Mouse (Mus musculus) intestine, embryonic 16.5 days (tissue): ENCODE results near the gene Ildr1. TPM values are rescaled to one million over a fixed set of nuclear protein-coding genes. Genes with fewer than 3 reads are reported as not detected.

Source experiments
- ATAC-seq: fragments of 200-750 bp; cut with Nextera tagmentation; 2 replicates; pipeline ENCODE4 v1.8.0; 2017; ENCODE audit warnings: moderate TSS enrichment, moderate library complexity
- H3K27ac ChIP-seq: fragments of 300-500 bp; sonication (generic); 2 replicates; pipeline ENCODE4 v1.5.1; 2014; ENCODE audit warnings: mild to moderate bottlenecking, low read length
- H3K27me3 ChIP-seq: fragments of 300-500 bp; sonication (generic); replicated peaks from 2 replicates; pipeline ENCODE4 v1.6.1; 2014; ENCODE audit warnings: low read length, control low read depth, mixed read lengths; ENCODE audit not compliant: control insufficient read depth, insufficient read depth
- H3K36me3 ChIP-seq: fragments of 300-500 bp; sonication (generic); 2 replicates; pipeline ENCODE4 v1.6.1; 2014; ENCODE audit warnings: low read length, control low read depth; ENCODE audit not compliant: control insufficient read depth, insufficient read depth
- H3K4me1 ChIP-seq: fragments of 300-500 bp; sonication (generic); 2 replicates; pipeline ENCODE4 v1.6.1; 2014; ENCODE audit warnings: low read length, control low read depth, mixed read lengths; ENCODE audit not compliant: control insufficient read depth, insufficient read depth
- H3K4me2 ChIP-seq: fragments of 300-500 bp; sonication (generic); 2 replicates; pipeline ENCODE4 v1.6.1; 2014; ENCODE audit warnings: low read depth, low read length, control low read depth
- H3K4me3 ChIP-seq: fragments of 300-500 bp; sonication (generic); 2 replicates; pipeline ENCODE4 v1.5.1; 2014; ENCODE audit warnings: mild to moderate bottlenecking, low read length
- H3K9ac ChIP-seq: fragments of 300-500 bp; sonication (generic); 2 replicates; pipeline ENCODE4 v1.6.1; 2014; ENCODE audit warnings: low read depth, low read length
- H3K9me3 ChIP-seq: fragments of 300-500 bp; sonication (generic); 2 replicates; pipeline ENCODE4 v1.6.1; 2016; ENCODE audit warnings: low read length, control low read depth; ENCODE audit not compliant: control insufficient read depth
- WGBS: fragments of 180-500 bp; shearing (Covaris S2); extraction: QIAGEN DNeasy Blood & Tissue Kit; methylation state at CpG from one replicate; pipeline ENCODE4 v1.1.7; 2014; 5-methylcytosine and 5-hydroxymethylcytosine counted together
- polyA plus RNA-seq: library from polyadenylated mRNA; unstranded; fragments of >200 nt; fragmentation: Nextera tagmentation; extraction: Ambion mirVana; gene quantifications from 2 replicates; pipeline ENCODE4 v1.2.1, GENCODE M21; 2015

Ildr1 gene
- polyA plus RNA-seq, 1 experiment from 2014 or later = 9.0 TPM

- Histone ChIP-seq H3K4me2 (no peak overlapping the region), H3K27me3 (no peaks in the 10 kb centered on the region), H3K27ac (no peak overlapping the region), H3K9me3 (no peaks in the 10 kb centered on the region), H3K4me3 (no peak overlapping the region), H3K36me3 (no peaks in the 10 kb centered on the region), H3K9ac (no peak overlapping the region), H3K4me1 (no peaks in the 10 kb centered on the region)
- 85% methylated on average over 4 of the region's 4 CpGs for WGBS
- no peak for ATAC-seq
These were observed 23.7 kb downstream of the Ildr1 start for GRCm38 (mm10) chr16:36717481-36717880.

- ATAC-seq = no peak
- Histone ChIP-seq H3K4me2 (no peak overlapping the region), H3K27ac (no peak overlapping the region), H3K4me1 (no peaks in the 10 kb centered on the region), H3K36me3 (no peaks in the 10 kb centered on the region), H3K9me3 (no peaks in the 10 kb centered on the region), H3K4me3 (no peak overlapping the region), H3K27me3 (no peaks in the 10 kb centered on the region), H3K9ac (no peak overlapping the region)
These were observed 24.9 kb downstream of the Ildr1 start for GRCm38 (mm10) chr16:36718637-36719036.

- 68% methylated on average over 13 of the region's 13 CpGs for WGBS
- H3K27me3 ChIP-seq = no peaks in the 10 kb centered on the region
- H3K9me3 ChIP-seq = no peaks in the 10 kb centered on the region
- H3K4me1 ChIP-seq = no peaks in the 10 kb centered on the region
- no peak overlapping the region for H3K27ac ChIP-seq
- H3K4me3 ChIP-seq = no peak overlapping the region
- no peaks in the 10 kb centered on the region for H3K36me3 ChIP-seq
- no peak overlapping the region for H3K4me2 ChIP-seq
- H3K9ac ChIP-seq = no peak overlapping the region
- ATAC-seq = no peak
These were observed 26.6 kb downstream of the Ildr1 start for GRCm38 (mm10) chr16:36720194-36721055.

GRCm38 (mm10) chr16:36722739-36723138 lies 29.0 kb downstream of the Ildr1 start:
- Histone ChIP-seq H3K27ac (no peak overlapping the region), H3K4me3 (no peak overlapping the region), H3K9me3 (no peaks in the 10 kb centered on the region), H3K4me1 (no peaks in the 10 kb centered on the region), H3K36me3 (no peaks in the 10 kb centered on the region), H3K9ac (no peak overlapping the region), H3K4me2 (no peak overlapping the region), H3K27me3 (no peaks in the 10 kb centered on the region)
- WGBS = 40% methylated on average over 4 of the region's 4 CpGs
- ATAC-seq = no peak

GRCm38 (mm10) chr16:36723880-36724443 lies 30.2 kb downstream of the Ildr1 start:
- no peak for ATAC-seq
- Histone ChIP-seq H3K36me3 (no peaks in the 10 kb centered on the region), H3K27ac (no peak overlapping the region), H3K4me3 (no peak overlapping the region), H3K4me2 (no peak overlapping the region), H3K4me1 (no peaks in the 10 kb centered on the region), H3K27me3 (no peaks in the 10 kb centered on the region), H3K9ac (no peak overlapping the region), H3K9me3 (no peaks in the 10 kb centered on the region)
- WGBS = 65% methylated on average over 3 of the region's 3 CpGs

- H3K27me3 ChIP-seq = no peaks in the 10 kb centered on the region
- H3K27ac ChIP-seq = no peak overlapping the region
- no peak overlapping the region for H3K9ac ChIP-seq
- 87% methylated on average over 2 of the region's 2 CpGs for WGBS
- H3K4me1 ChIP-seq = no peaks in the 10 kb centered on the region
- no peak overlapping the region for H3K4me2 ChIP-seq
- H3K9me3 ChIP-seq = no peaks in the 10 kb centered on the region
- ATAC-seq = no peak
- no peak overlapping the region for H3K4me3 ChIP-seq
- H3K36me3 ChIP-seq = no peaks in the 10 kb centered on the region
These were observed 35.2 kb downstream of the Ildr1 start for GRCm38 (mm10) chr16:36728959-36729358.

- H3K27ac ChIP-seq = no peak overlapping the region
- H3K36me3 ChIP-seq = no peaks in the 10 kb centered on the region
- H3K4me3 ChIP-seq = no peak overlapping the region
- H3K4me2 ChIP-seq = no peak overlapping the region
- no peaks in the 10 kb centered on the region for H3K4me1 ChIP-seq
- no peak for ATAC-seq
- no peaks in the 10 kb centered on the region for H3K9me3 ChIP-seq
- no peak overlapping the region for H3K9ac ChIP-seq
- no peaks in the 10 kb centered on the region for H3K27me3 ChIP-seq
These were observed 38.8 kb downstream of the Ildr1 start for GRCm38 (mm10) chr16:36732572-36732971.

GRCm38 (mm10) chr16:36733827-36734226 lies 40.0 kb downstream of the Ildr1 start:
- no peak overlapping the region for H3K4me2 ChIP-seq
- ATAC-seq = no peak
- no peak overlapping the region for H3K27ac ChIP-seq
- H3K36me3 ChIP-seq = no peaks in the 10 kb centered on the region
- WGBS = 45% methylated on average over 1 of the region's 1 CpGs
- H3K27me3 ChIP-seq = no peaks in the 10 kb centered on the region
- H3K9me3 ChIP-seq = no peaks in the 10 kb centered on the region
- no peak overlapping the region for H3K9ac ChIP-seq
- H3K4me1 ChIP-seq = no peaks in the 10 kb centered on the region
- H3K4me3 ChIP-seq = no peak overlapping the region

GRCm38 (mm10) chr16:36735421-36735820 lies 41.6 kb downstream of the Ildr1 start:
- Histone ChIP-seq H3K4me2 (no peak overlapping the region), H3K4me1 (no peaks in the 10 kb centered on the region), H3K36me3 (no peaks in the 10 kb centered on the region), H3K9me3 (no peaks in the 10 kb centered on the region), H3K9ac (no peak overlapping the region), H3K4me3 (no peak overlapping the region), H3K27me3 (no peaks in the 10 kb centered on the region), H3K27ac (no peak overlapping the region)
- 81% methylated on average over 3 of the region's 3 CpGs for WGBS
- ATAC-seq = no peak
